Mouse (Mus musculus): ENCODE data around the gene Srgn.

The Srgn gene

DNA sequence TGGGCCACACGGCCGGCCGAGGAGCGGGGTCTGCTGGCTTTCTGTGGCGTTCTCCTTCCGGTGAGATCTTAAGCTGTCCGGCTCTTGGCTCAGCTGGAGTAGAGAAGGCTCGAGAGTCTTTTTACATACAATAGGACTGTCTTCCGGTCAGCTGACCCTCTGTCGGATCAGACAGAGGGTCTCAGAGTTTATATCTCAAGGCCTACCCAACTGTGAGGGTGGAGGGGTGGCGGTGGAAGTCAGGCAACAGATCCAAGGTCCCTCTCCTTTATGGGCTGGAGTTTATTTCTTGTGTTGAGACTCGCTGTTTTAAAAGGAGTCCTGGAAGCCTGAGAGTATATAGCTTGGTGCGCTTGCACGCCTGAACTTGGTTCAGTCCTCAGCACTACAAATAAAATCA lies at the start of gene Srgn:
Gene Srgn, minus strand, starts transcription at position 101 of the 400 bp plus-strand sequence.
- no peak for DNase-seq

DNA sequence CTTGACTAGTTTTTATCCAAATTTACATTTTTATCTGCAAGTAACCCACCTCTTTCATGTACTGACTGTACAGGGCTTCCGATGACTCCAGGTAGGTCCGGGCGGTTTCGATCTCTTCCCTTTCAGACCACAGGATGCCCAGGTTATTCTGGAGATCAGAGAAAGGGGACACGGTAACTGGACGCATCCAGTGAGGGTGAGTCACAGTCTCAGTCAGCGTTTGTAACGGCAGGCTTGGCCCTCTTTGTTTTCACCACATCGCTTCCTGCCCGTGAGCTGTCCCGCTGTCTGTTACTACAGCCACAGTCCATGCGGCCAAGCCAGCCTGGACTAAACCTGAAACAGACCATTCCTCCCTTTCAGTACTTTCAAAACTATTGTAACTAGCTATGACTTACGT lies 47.8 kb upstream of the Srgn start:
- no peak for DNase-seq

DNA sequence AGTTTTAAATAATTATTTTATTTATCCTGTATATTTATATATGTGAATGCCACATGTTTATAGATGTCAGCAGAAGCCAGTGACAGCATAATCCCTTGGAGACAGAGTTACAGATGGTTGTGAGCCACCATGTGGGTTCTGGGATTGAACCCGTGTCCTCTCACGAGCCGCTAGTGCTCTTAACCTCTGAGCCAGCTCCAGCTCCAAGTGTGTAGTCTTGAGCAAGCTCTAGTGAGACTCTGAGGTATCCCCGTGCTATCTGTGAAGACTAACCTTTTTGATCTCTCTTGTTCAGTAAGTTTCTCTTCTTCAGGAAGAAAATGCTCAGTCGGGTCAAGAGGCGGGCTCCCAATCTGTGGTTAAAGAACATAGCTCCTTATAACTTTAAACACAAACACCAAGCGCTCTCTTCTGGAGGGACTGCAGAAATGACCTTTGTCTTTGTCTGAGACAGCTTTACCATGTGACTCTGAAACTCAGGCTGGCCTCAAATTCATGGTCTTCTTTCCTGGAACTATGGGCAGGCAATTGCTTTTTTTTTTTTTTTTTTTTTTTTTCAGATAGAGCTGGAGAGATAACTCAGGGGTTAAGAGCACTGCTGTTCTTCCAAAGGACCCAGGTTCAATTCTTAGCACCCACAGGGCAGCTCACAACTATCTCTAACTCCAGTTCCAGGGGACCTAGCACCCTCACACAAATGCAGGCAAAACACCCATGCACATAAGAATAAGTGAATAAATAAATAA lies 43.0 kb upstream of the Srgn start:
- no peak for DNase-seq

DNA sequence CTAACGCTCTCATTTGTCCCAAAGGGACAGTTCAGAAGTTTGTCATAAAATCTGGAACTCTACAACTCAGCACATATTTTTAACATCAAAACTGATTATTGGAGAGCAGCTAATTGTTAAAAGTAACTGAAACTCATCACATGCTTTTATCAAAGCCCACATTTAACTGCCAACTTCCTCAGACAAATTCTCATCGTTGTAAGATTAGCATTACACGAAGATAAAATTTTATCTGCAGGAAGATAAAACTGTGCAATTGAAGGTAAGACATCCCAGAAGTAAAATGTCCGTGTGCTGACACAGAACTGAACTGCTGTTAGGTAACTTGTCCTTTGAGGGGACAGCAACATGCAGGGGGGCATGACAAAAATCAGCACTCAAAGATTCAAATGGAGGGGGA lies 41.6 kb upstream of the Srgn start:
- DNase-seq, result no peak

DNA sequence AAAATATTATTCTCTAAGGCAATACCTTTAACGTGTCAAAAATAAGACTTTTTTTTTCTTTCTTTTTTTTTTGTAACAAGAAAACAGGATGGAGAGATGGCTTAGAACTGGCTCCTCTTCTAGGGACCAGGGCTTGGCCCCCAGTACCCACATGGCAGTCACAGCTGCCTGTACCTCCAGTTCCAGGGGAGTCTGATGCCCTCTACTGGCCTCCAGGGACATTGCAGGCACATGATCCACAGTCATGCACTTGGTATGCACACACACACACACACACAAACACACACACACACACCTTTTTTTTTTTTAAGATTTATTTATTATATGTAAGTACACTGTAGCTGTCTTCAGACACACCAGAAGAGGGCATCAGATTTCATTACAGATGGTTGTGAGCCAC lies 30.5 kb upstream of the Srgn start:
- DNase-seq, result peak; percentile 32

DNA sequence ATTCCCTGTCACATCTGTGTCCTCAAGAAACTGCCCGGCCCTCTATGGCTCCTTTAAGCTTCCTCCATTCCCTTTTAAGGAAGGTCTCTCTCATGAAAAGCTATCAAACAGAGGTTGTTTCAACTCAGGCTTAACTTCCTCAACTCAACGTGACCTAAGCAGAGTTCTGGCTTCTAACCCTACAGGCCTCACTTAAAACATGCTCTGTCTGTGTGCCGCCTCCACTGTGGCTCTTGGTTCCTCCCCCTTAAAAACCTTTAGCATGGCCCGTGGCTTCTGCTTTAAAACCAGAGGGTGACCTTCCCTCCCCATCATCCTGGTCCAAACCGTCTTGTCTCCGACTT lies 29.3 kb upstream of the Srgn start:
- no peak for DNase-seq

DNA sequence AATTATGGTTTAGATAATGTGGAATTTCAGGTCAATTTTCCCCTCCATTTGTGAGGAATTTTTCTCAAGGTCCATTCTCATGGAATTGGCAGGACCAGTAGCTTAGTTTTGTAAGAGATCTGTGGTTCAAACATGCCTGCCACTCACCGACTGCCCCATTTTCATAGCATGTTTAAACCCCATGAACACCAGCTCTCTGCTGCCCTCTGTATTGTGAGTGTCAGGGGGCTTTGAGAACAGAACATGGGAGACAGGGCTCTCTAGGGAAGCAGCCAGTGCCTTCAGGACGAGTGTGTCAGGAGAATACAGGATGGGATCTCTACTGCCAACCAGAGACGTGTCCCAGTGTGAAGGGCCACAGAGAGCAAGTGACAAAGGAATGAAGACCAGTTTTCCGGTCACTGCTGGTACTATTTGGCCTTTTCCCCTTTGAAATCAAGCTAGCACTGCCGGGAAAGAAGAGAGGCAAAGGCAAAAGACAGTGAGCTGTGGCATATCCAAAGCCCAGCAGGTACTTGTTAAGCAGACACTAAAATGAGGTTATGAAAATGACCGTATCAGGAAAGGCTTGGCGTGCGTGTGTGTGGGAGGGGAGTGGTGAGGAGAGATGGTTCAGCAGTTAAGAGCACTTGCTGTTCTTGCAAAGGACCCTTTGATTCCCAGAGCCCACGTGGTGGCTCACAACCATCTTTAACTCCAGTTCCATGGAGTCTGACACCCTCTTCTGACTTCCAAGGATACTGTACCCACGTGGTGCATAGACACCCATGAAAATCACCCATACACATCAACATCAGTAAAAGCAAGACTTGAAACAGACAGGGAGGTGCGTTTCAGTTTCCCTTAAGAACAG lies 28.7 kb upstream of the Srgn start:
- DNase-seq, result no peak

DNA sequence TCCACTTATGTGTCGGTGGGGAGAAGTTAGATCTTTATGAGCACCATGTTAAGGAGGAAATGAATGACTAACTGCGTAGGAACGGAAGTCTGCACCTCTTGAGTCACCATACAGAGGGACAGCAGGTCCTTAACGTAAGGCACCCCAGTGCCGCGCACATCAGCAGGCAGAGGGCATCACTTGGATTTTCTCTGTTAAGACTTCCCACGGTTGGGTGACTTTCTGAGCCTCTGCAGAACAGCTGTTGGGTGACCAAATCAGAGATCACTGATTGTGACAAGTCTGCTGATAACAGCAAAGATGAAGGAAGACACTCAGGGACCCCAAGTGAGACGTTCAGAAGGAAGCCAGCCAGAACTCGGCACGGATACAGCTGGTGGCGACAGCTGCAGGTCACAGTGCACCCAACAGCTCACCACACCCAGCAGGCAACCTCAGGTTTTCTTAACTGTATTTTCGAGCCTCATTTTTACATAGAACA lies 26.4 kb upstream of the Srgn start:
- peak; percentile 26 for DNase-seq

DNA sequence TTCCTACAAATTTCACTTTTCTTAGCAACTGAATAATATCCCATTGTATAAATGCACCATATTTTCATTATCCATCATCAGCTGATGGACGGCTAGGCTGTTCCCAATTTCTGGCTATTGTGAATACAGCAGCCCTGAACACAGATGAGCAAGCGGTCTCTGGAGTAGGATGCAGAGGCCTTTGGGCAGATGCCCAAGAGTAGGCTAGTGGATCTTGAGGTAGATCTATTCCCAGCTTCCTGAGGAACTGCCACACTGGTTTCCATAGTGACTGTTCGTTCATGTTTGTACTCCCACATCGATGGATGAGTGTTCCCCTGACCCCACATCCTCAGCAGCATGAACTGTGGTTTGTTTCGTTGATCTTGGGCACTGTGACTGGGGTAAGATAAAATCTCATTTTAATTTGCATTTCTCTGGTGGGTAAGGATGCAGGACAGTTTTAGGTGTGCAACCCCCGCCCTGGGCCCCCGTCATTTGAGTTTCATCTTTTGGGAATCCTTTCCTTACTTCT lies 23.6 kb upstream of the Srgn start:
- DNase-seq, result no peak

DNA sequence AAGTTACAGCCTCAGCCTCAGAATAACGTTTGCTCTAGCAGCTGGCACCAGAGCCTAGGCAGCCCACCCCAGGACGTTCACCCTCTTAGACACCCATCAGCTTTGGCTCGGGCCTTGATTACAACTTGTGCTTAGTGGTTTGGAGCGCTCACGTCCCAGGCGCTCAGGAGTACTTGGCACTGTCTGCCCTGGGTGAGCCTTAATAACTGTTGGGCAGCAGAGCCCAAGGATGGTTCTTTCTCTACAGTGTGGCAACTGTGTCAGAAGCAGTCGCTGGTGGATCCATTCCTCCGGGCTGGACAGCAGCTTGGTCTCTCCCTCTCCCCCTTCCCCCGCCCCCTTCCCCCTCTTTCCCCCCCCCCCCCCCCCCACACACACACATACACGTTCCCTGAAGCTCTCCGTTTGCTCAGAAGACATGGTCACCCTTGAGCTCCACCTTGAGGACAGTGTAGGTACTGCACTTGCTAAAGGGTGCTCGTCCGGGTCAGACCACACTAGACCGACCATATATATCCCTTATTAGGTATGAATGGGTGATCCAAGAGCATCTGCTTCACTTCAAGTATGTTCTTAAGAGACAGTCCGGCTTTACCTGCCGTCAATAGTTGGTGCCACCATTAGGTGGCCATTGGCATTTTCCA lies 22.4 kb upstream of the Srgn start:
- DNase-seq, result peak; percentile 88

DNA sequence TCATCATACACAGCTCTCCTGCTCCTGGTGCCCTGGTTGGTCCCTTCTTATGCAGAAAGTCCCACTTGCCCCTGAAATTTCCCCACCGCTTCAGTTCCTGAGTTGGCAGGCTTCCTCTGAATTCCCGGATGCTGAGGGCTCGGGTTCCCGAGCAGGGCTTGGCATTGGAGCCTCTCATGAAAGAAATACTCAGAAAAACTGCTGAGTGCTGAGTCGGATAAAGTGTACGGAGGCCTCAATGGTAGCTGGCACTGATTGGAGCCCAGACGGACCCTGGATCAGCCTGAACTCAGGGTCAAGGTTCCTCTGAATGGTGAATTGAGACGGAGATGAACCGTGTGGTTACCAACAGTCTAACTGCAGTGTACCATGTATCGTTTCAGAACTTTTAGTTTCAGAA lies 19.2 kb upstream of the Srgn start:
- DNase-seq, result no peak

DNA sequence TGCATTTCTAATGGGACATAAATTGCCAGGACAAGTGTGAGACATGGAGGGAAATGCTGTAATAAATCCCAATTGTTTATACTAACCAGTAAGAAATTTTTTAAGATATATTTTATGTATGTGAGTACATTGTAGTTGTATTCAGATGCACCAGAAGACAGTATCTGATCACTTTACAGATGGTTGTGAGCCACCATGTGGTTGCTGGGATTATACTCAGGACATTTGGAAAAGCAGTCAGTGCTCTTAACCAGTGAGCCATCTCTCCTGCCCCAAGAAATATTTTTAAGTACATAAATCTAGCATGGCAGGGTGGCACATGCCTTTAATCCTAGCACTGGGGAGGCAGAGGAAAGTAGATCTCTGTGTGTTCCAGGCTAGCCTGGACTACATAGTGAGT lies 18.5 kb upstream of the Srgn start:
- no peak for DNase-seq

DNA sequence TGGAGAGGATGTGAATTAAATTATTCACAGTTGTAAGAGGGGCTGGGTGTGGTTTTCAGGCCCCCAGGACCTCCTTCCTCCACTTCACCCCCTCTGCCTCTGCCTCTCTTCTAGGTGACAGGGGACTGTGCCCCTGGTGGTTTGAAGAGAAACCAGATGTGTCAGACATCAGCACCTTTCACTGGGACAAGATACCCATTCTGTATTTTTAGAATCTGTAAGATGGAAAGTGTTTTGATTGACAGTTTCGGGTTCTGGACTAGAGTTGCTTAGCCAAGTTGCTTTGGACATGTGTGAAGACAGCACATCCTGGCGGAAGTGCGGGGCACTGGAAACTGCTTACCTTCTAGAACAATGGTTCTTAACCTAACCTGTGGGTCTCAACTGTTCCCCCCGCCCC lies 17.1 kb upstream of the Srgn start:
- DNase-seq, result peak; percentile 20

DNA sequence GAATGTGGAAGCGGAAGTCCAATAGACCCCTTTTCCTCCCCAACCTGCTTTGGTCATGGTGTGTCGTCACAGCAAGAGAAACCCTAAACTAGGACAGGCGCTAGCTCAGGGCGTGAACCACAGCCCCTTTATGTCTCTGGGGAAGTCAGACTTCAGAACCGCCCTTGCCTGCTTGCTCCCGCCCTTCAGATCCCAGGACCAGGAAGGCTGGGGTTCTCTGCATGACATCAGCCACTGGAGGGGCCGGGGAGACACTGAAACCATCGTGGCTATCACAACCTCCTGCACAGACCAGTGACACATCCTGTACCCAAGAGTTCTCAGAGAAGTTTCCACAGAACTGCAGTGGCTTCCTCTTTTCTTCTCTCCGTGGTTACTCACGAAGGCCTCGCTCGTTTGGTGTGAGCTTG lies 16.2 kb upstream of the Srgn start:
- DNase-seq, result peak; percentile 82

DNA sequence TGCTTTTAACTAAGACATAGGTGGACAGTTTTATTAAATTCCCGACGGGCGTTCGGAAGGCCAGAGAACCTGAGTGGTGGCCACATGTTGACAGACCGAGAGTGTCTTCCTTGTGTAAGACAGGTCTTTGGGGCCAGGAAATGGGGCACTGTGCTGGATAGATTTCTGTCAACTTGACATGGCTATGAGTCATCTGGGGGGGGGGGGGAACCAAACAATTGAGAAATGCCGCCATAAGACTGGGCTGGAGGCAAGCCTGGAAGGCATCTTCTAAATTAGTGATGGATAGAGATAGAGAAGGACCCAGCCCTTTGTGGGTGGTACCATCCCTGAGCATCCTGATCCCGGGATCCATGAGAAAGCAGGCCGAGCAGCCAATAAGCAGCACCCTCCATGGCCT lies 15.7 kb upstream of the Srgn start:
- DNase-seq, result no peak

DNA sequence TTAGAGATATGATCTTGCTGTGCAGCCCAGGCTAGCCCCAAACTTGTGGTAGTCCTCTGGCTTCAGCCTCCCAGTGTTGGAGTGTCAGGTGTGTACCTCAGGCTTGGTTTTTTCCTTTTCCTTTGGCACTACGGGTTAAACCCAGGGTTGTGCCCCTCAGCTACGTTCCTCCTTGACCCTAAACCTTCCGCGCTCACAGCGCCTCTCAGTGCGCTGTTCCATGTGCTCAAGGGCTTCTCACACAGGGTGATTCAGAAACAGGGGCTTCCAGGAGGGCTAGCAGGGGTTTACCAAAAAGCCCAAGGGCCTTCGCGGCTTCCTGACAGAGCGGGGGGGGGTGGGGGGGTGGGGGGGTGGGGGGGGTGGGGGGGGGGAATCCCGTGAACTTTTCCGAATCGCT lies 15.3 kb upstream of the Srgn start:
- DNase-seq, result no peak

DNA sequence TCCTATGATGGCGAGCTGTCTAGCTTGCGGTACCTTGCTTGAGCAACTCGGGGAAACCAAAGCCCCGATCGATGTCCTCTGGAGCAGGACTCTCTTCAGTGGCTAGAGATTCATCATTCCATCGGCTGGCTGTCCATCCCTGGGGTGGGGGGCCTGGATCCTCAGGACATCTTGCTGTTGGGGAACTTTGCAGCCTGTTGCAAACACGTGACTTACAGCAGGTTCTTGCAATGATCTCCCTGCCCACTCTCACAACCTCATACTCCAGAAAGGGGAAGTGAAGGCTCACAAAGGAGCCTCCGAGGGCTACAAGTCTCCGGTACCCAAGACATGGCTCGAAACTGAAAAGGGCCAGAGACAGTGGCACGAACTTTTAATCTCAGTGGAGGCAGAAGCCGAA lies 14.2 kb upstream of the Srgn start:
- peak; percentile 61 for DNase-seq

DNA sequence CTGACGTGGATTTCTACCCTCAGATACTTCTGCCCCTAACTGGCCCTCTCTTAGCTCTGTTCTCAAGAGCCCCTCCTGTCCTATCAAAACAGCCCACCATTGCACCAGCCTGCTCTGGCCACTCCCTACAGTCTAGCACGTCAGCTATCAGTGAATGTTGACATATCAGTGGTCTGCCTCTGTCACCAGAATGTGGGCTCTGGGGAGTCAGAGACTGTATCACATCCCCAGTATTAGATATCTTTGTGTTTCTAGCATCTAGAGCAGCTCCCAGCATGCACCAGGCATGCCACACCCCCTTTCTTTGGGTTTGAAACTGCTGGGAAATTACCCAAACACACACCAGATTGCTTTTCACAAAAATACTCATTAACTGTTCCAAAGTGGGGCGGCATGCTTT lies 13.5 kb upstream of the Srgn start:
- DNase-seq, result no peak

DNA sequence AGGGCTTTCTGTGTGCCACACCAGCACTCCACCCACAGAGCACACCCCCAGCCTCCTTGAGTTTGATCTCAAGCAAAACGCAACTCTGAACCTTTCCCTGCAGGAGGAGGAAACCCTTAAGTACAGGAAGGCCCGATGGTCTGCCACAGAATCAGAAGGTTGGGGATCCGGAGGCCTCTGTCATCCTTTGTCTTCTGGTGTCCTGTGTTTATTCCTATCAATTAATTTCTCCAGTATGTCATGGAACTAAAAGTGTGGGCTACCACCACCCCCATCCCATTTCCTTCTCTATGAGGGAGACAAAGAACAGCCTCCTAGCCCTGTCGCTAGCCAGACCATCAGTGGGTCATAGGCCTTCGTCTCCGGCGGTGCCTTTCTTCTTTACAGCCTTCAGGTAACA lies 7.3 kb upstream of the Srgn start:
- DNase-seq, result peak; percentile 60

DNA sequence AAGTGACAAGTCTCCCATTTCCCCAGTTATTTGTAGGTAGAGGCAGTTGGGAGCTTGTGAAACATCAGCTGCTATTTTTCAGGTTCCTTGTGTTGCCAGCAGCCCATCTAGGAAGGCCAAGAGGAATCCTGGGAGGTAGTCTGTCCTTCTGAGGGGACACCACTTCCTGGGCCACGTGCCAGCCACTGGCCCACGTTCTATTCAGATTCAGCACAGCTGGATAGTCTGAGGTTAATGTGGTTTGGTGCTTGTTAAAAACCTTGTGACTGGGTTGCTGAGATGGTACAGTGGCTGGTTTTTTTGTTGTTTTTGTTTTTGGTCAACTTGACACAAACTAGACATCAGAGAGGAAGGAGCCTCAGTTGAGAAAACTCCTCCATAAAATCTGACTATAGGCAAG lies 5.6 kb upstream of the Srgn start:
- DNase-seq, result no peak

DNA sequence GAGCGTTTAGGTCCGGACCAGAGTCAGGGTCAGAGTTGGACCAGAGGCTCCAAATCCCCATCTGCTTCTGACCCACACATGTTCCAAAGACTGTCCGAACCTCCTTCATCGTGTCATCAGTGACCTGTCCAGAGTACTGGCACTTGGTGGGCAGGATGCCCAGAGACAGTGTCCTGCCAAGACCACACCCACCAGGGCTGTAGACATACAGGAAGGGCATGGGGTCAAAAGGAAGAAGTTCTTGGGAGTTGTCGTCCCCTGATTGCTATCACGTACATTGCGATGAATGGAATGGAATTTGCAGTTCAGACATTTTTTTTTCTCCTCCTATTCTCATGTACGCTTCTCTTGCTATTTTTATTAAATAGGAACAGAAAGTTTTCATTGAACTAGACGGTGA lies 2.9 kb upstream of the Srgn start:
- peak; percentile 94 for DNase-seq

DNA sequence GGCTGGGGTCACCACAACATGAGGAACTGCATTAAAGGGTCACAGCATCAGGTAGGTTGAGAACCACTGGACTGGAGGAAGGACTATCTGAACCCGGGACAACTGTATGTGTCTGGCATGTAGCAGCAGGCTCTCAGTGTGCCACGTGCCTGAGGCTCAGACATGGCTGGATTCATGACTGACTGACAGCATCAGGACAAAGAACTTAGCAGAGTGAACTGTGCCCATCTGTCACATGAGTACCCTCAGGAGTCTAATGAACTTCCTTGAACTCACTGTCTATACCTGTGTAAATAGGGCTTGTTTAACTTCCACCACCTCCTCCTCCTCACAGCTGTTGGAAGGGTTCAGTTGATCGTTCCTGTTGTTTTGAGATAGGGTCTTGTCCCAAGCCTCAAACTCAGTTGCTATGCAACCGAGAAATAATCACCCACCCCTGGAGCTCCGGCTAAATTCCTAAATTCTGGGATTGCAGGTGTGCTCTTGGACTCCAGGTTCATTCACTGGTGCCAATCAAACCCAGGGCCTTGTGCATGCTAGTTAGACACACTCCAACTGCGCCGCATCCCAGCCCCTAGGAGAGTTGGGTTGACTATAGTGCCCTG lies 4.8 kb downstream of the Srgn start:
- no peak for DNase-seq

DNA sequence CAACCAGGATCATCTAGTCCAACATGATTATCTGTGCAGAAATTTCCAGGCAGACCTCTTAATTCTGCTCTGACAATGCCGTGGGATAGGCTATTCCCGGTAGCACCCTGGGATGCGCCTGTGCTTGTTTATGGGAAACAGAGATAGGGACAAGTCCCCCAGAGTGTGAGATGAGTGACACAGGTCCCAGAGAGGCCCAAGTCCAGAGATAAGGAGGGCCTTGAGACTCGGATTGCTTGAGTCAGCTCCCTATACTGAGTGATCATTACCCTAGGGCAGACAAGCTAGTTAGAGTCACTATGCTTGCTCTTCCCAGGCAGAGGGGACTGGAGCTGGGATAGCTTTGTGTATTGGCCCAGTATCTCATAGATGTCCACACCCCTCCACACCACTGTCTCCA lies 5.5 kb downstream of the Srgn start:
- DNase-seq, result no peak
